Mouse (Mus musculus) liver, embryonic 14.5 days (tissue): ENCODE results near the gene Drg1. TPM values are rescaled to one million over a fixed set of nuclear protein-coding genes. Genes with fewer than 3 reads are reported as not detected.

Experiments
- ATAC-seq: fragments of 200-750 bp; cut with Nextera tagmentation; 2 replicates; pipeline ENCODE4 v1.8.0; 2017; ENCODE audit warnings: moderate number of reproducible peaks, mild to moderate bottlenecking, moderate library complexity; ENCODE audit not compliant: insufficient read depth
- DNase-seq, 3 experiments: peaks; one replicate each; pipeline ENCODE4 v3.0.0-alpha.2; 2012 to 2013; ENCODE audit warnings: low read depth in 3 of 3, low spot score in 3 of 3
- H3K27ac ChIP-seq: fragments of 300-500 bp; sonication (generic); 2 replicates; pipeline ENCODE4 v1.5.1; 2014; ENCODE audit warnings: moderate library complexity, mild to moderate bottlenecking, control low read depth, inconsistent platforms
- H3K27me3 ChIP-seq: fragments of 300-500 bp; sonication (generic); 2 replicates; pipeline ENCODE4 v1.6.1; 2014; ENCODE audit warnings: mild to moderate bottlenecking, low read length, moderate library complexity; ENCODE audit not compliant: control insufficient read depth, insufficient read depth
- H3K36me3 ChIP-seq: fragments of 300-500 bp; sonication (generic); replicated peaks from 2 replicates; pipeline ENCODE4 v1.6.1; 2014; ENCODE audit warnings: low read depth; ENCODE audit not compliant: control insufficient read depth, insufficient read depth
- H3K4me1 ChIP-seq, 2 experiments: fragments of 200-500 bp in 1 of 2; fragments of 300-500 bp in 1 of 2; sonication (generic) in 1 of 2; replicated peaks; 2 replicates each; pipeline ENCODE4 v1.6.1; 2012 to 2014; ENCODE audit warnings: antibody characterized with exemption in 1 of 2, inconsistent platforms in 1 of 2, low read length in 1 of 2; ENCODE audit not compliant: control insufficient read depth in 2 of 2, insufficient read depth in 2 of 2
- H3K4me2 ChIP-seq: fragments of 300-500 bp; sonication (generic); 2 replicates; pipeline ENCODE4 v1.6.1; 2014; ENCODE audit warnings: low read depth, mild to moderate bottlenecking, control low read depth, moderate library complexity
- H3K4me3 ChIP-seq, 2 experiments: fragments of 200-500 bp in 1 of 2; fragments of 300-500 bp in 1 of 2; sonication (generic) in 1 of 2; 2 replicates each; pipeline ENCODE4 v1.5.1; 2012 to 2014; ENCODE audit warnings: low read depth in 2 of 2, low read length in 2 of 2, mild to moderate bottlenecking in 2 of 2, control low read depth in 1 of 2, inconsistent platforms in 1 of 2, moderate library complexity in 1 of 2; ENCODE audit not compliant: insufficient read depth in 1 of 2
- H3K9ac ChIP-seq: fragments of 300-500 bp; sonication (generic); replicated peaks from 2 replicates; pipeline ENCODE4 v1.6.1; 2014; ENCODE audit warnings: mild to moderate bottlenecking, control low read depth, moderate library complexity
- H3K9me3 ChIP-seq: fragments of 300-500 bp; sonication (generic); 2 replicates; pipeline ENCODE4 v1.6.1; 2016; ENCODE audit warnings: low read length, mixed read lengths; ENCODE audit not compliant: control insufficient read depth
- CTCF ChIP-seq: IDR thresholded peaks from 2 replicates; pipeline ENCODE4 v1.5.1; 2016; ENCODE audit warnings: antibody characterized with exemption, low read depth, control low read depth
- EP300 ChIP-seq: IDR thresholded peaks from 2 replicates; pipeline ENCODE4 v1.6.1; 2016; ENCODE audit warnings: antibody characterized with exemption, low read depth
- WGBS: fragments of 180-500 bp; shearing (Covaris S2); extraction: QIAGEN DNeasy Blood & Tissue Kit; methylation state at CpG from one replicate; pipeline ENCODE4 v1.1.7; 2014; ENCODE audit not compliant: insufficient replicate concordance; 5-methylcytosine and 5-hydroxymethylcytosine counted together
- polyA plus RNA-seq, 2 experiments: library from polyadenylated mRNA; depleted of rRNA in 1 of 2; stranded (reverse) in 1 of 2; unstranded in 1 of 2; fragments of >200 nt; fragmentation: Nextera tagmentation in 1 of 2; extraction: Ambion mirVana in 1 of 2; gene quantifications; 2 replicates each; pipeline versions ENCODE4 v1.2.1 to v1.2.3; 2012 to 2014

Gene Drg1
- polyA plus RNA-seq, 2 experiments, result 38.4 to 112 TPM

DNA sequence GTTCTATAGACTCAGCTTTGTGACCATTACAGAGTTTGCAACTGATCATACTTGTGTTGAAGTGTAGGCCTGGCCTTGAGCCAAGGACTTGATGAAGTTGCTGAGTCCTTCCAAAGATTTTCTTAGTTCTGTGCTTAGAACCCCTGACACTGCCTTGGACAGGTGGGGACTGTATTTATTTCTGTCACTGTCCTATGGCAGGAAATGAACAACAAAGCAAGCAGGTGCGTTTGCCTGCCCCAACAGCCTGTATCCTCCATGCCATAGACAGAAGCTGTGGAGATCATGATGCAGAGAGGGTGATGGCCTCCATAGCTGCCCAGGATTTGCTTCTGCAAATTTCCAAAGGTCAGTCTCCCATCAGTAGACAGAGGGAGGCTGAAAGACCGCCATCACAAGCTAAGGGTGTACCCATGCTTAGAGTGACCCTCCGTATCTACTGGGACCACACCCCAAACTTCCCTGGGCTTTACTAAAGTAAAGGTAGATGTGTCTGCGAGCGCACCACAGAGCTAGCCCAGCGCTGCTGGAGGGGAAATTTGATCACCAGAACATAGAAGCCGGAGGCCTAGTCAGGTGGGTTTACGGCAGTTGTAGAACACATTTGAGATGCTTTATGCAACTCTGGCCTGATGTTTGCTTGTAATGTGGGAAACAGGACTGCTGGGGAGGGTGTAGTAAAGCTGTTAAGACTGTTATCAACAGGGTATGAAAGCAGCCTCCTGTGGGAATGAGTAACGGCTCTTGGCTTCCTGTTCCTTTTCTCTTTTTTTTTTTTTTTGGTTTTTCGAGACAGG lies 44.8 kb upstream of the Drg1 start:
- Histone ChIP-seq H3K9ac (no peak overlapping the region), H3K4me1 (peaks cover 4 to 24% of the 10 kb centered on the region in 2 experiments; a peak in 2 of 4 replicates), H3K4me3 (no peak overlapping the region), H3K27me3 (no peaks in the 10 kb centered on the region), H3K36me3 (peaks cover 30% of the 10 kb centered on the region), H3K9me3 (no peaks in the 10 kb centered on the region), H3K27ac (no peak overlapping the region), H3K4me2 (no peak overlapping the region)
- TF ChIP-seq CTCF (no peak), EP300 (no peak)
- 34% methylated on average over 10 of the region's 10 CpGs for WGBS
- ATAC-seq (peak; percentile 27; the same call in 1 of the 2 replicates), DNase-seq (no peak)

DNA sequence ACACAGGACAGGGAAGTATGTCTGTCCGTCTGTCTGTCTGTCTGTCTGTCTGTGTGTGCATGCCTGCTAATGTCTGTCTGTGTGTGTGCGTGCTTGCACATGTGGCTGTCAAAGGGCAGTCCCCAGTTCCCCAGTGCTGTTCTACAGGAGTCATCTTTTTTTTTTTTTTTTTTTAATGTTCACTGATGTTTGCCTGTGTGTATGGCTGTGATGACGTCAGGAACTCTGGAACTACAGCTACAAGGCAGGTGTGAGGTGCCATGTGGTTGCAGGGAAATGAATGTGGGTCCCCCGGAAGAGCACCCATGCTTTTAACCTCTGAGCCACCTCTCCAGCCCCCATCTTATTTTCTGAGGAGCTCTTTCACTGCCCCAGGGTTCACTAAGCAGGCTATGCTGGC lies 43.7 kb upstream of the Drg1 start:
- no peak overlapping the region for H3K27ac ChIP-seq
- no peak for TF ChIP-seq EP300
- TF ChIP-seq CTCF, result no peak
- H3K9ac ChIP-seq, result no peak overlapping the region
- 58% methylated on average over 4 of the region's 4 CpGs for WGBS
- peaks cover 4 to 24% of the 10 kb centered on the region in 2 experiments; a peak in 2 of 4 replicates for H3K4me1 ChIP-seq
- no peaks in the 10 kb centered on the region for H3K9me3 ChIP-seq
- H3K36me3 ChIP-seq, result peaks cover 36% of the 10 kb centered on the region
- ATAC-seq (no peak), DNase-seq (no peak)
- H3K4me2 ChIP-seq, result no peak overlapping the region
- H3K4me3 ChIP-seq, result no peak overlapping the region
- no peaks in the 10 kb centered on the region for H3K27me3 ChIP-seq

DNA sequence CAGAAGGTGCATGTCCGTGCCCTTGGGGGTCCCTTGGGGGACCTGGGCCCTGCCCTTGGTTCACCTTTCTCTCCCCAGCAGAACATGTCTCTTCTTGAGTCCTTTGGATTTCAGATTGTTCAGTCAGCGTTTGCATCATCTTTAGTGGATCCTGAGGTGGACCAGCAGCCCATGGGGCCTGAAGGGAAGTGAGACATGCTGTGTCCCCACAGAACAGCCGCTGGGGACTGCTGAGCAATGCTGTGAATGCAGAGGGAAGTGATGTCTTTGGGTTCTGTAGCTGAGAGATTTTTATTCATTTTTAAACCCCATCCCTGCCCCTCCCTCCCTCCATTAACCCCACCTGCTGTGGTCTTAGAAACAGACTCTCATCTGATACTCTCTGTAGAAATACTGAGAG lies 41.7 kb upstream of the Drg1 start:
- DNase-seq (no peak), ATAC-seq (no peak)
- no peaks in the 10 kb centered on the region for H3K27me3 ChIP-seq
- H3K4me1 ChIP-seq, result peaks cover 4 to 14% of the 10 kb centered on the region in 2 experiments; a peak in 2 of 4 replicates
- H3K9me3 ChIP-seq, result no peaks in the 10 kb centered on the region
- 61% methylated on average over 3 of the region's 3 CpGs for WGBS
- no peak overlapping the region for H3K27ac ChIP-seq
- TF ChIP-seq EP300 (no peak), CTCF (no peak)
- H3K9ac ChIP-seq, result no peak overlapping the region
- H3K4me3 ChIP-seq, result no peak overlapping the region
- no peak overlapping the region for H3K4me2 ChIP-seq
- peaks cover 47% of the 10 kb centered on the region for H3K36me3 ChIP-seq

DNA sequence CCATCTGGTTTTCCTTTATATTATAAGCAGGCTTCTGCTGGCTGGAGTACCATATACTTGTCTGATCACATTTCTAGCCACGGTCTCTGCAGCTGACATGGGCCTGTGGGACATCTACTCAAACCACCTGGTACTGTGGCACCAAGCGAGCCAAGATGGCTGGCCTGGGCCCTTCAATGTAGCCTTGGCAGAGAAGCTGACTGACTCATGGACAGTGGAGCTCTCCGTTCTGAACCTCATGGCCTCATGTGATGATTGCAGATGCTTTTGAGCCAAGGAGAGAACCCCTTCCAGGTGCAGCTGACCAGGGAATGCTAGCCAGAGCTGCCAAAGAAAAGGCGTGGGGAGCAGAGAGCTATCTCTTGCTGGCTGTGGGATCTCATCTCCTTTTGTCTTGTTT lies 39.6 kb upstream of the Drg1 start:
- Histone ChIP-seq H3K27ac (no peak overlapping the region), H3K9ac (no peak overlapping the region), H3K9me3 (no peaks in the 10 kb centered on the region), H3K36me3 (peaks cover 56% of the 10 kb centered on the region), H3K4me1 (peaks cover 0 to 4% of the 10 kb centered on the region in 2 experiments; a peak in 2 of 4 replicates), H3K27me3 (no peaks in the 10 kb centered on the region), H3K4me2 (no peak overlapping the region), H3K4me3 (no peak overlapping the region)
- ATAC-seq, result no peak
- TF ChIP-seq EP300 (no peak), CTCF (no peak)
- no peak for DNase-seq
- WGBS, result 74% methylated on average over 4 of the region's 4 CpGs

DNA sequence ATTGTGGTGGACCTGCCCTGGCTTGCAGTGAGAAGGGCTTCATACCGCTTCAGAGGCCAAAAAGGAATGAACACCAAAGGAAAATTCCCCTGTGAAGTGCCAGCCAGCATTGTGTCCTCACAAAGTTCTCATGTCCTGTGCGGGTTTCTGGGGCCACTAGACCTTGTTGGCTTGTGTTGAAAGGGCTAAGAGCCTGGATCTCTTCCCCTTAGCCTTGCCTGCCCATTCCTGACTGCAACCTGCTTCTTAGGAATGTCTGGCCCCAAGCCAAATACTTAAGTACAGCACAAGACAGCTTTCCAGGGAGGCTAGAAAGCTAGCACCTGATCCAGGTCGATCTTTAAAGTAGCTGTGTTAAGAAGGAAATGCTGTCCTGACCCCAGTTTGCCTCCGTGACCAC lies 36.6 kb upstream of the Drg1 start:
- H3K4me1 ChIP-seq, result no peaks in the 10 kb centered on the region
- H3K27ac ChIP-seq, result no peak overlapping the region
- TF ChIP-seq CTCF (no peak), EP300 (no peak)
- DNase-seq (no peak), ATAC-seq (no peak)
- no peak overlapping the region for H3K9ac ChIP-seq
- H3K36me3 ChIP-seq, result peaks cover 48% of the 10 kb centered on the region
- H3K4me2 ChIP-seq, result no peak overlapping the region
- no peaks in the 10 kb centered on the region for H3K27me3 ChIP-seq
- WGBS, result 74% methylated on average over 4 of the region's 4 CpGs
- H3K9me3 ChIP-seq, result no peaks in the 10 kb centered on the region
- H3K4me3 ChIP-seq, result no peak overlapping the region
